Mouse (Mus musculus) heart, embryonic 16.5 days (tissue): ENCODE measurements at regions not wholly inside any gene's neighbourhood (a gene's known extent, or its start where the extent isn't known, plus 50 kb on each side); places are given as distances from the start of the nearest gene placed in this dataset.

ENCODE experiments used
- ATAC-seq: fragments of 200-750 bp; cut with Nextera tagmentation; replicated peaks from 2 replicates; pipeline ENCODE4 v1.8.0; 2017; ENCODE audit warnings: moderate number of reproducible peaks; ENCODE audit not compliant: insufficient read depth, low FRiP score; ENCODE audit errors: extremely low read depth
- H3K27ac ChIP-seq: fragments of 300-500 bp; sonication (generic); 2 replicates; pipeline ENCODE4 v1.5.1; 2014; ENCODE audit warnings: mild to moderate bottlenecking, low read length, control low read depth, moderate library complexity
- H3K27me3 ChIP-seq: fragments of 300-500 bp; sonication (generic); 2 replicates; pipeline ENCODE4 v1.6.1; 2014; ENCODE audit warnings: low read length, mixed read lengths; ENCODE audit not compliant: control insufficient read depth, insufficient read depth
- H3K36me3 ChIP-seq: fragments of 300-500 bp; sonication (generic); 2 replicates; pipeline ENCODE4 v1.6.1; 2014; ENCODE audit not compliant: control insufficient read depth, insufficient read depth
- H3K4me1 ChIP-seq: fragments of 300-500 bp; sonication (generic); 2 replicates; pipeline ENCODE4 v1.6.1; 2014; ENCODE audit warnings: low read length, mixed read lengths; ENCODE audit not compliant: control insufficient read depth, insufficient read depth
- H3K4me2 ChIP-seq: fragments of 300-500 bp; sonication (generic); 2 replicates; pipeline ENCODE4 v1.6.1; 2014; ENCODE audit warnings: low read depth, mild to moderate bottlenecking, control low read depth, low read length
- H3K4me3 ChIP-seq: fragments of 300-500 bp; sonication (generic); 2 replicates; pipeline ENCODE4 v1.5.1; 2014; ENCODE audit warnings: mild to moderate bottlenecking, control low read depth, low read length
- H3K9ac ChIP-seq: fragments of 300-500 bp; sonication (generic); 2 replicates; pipeline ENCODE4 v1.6.1; 2014; ENCODE audit warnings: low read length, control low read depth
- H3K9me3 ChIP-seq: fragments of 300-500 bp; sonication (generic); replicated peaks from 2 replicates; pipeline ENCODE4 v1.6.1; 2016; ENCODE audit warnings: low read length; ENCODE audit not compliant: control insufficient read depth
- WGBS: fragments of 180-500 bp; shearing (Covaris S2); extraction: QIAGEN DNeasy Blood & Tissue Kit; methylation state at CpG from one replicate; pipeline ENCODE4 v1.1.7; 2014; 5-methylcytosine and 5-hydroxymethylcytosine counted together

GRCm38 (mm10) chr6:112057895-112058294, 215.7 kb upstream of the Lmcd1 start:
- Histone ChIP-seq H3K27me3 (no peaks in the 10 kb centered on the region), H3K4me1 (no peaks in the 10 kb centered on the region), H3K4me2 (no peak overlapping the region), H3K9ac (no peak overlapping the region), H3K36me3 (no peaks in the 10 kb centered on the region), H3K4me3 (no peak overlapping the region), H3K9me3 (no peaks in the 10 kb centered on the region), H3K27ac (no peak overlapping the region)
- 43% methylated on average over 1 of the region's 1 CpGs for WGBS
- ATAC-seq, result no peak

DNA sequence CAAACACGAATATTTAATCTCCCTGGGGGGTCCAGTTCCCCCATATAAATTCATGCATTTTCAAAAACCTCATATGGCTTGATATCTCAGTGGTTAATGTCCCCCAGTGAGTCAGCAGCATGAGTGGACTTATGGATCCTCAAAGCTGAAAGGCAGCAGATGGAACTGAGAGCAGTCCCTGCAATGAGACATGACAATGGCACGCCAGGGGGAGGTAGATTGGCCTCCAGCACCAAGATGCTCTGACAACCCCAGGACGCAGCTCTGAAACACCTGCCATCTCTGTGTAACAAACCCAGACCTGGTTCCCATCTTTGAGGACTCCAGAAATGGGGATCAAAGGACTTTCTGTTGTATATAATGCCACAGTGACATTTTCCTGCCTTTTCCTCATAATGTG, 210.6 kb upstream of the Lmcd1 start:
- H3K27me3 ChIP-seq, result no peaks in the 10 kb centered on the region
- H3K27ac ChIP-seq, result no peak overlapping the region
- 49% methylated on average over 3 of the region's 3 CpGs for WGBS
- ATAC-seq, result no peak
- H3K4me3 ChIP-seq, result no peak overlapping the region
- H3K9me3 ChIP-seq, result no peaks in the 10 kb centered on the region
- no peaks in the 10 kb centered on the region for H3K36me3 ChIP-seq
- H3K9ac ChIP-seq, result no peak overlapping the region
- H3K4me2 ChIP-seq, result no peak overlapping the region
- H3K4me1 ChIP-seq, result no peaks in the 10 kb centered on the region

DNA sequence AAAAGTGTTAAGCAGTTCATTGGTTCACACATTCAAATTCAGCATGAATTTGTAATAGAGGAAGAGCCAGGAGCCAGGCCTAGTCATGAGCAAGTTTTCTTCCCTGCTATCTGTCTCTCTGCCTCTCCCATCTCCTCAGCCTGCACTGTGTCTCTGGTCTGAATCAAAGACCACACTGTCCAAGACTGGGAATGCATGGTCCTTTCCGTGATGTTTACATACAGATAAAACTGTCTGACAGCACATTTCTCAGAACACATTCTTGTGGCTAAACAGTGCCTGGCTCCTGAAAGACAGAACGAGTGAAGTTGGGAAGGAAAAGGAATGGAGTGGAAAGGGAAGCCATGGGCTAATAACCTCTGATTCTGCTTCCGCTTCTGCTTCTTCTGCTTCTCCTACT, 183.0 kb upstream of the Lmcd1 start:
- Histone ChIP-seq H3K36me3 (no peaks in the 10 kb centered on the region), H3K4me3 (no peak overlapping the region), H3K4me2 (no peak overlapping the region), H3K9ac (no peak overlapping the region), H3K4me1 (no peaks in the 10 kb centered on the region), H3K27me3 (no peaks in the 10 kb centered on the region), H3K27ac (no peak overlapping the region), H3K9me3 (no peaks in the 10 kb centered on the region)
- WGBS, result 50% methylated on average over 3 of the region's 3 CpGs
- ATAC-seq, result no peak

- H3K9me3 ChIP-seq, result no peaks in the 10 kb centered on the region
- no peak overlapping the region for H3K9ac ChIP-seq
- no peaks in the 10 kb centered on the region for H3K4me1 ChIP-seq
- H3K27ac ChIP-seq, result no peak overlapping the region
- no peak overlapping the region for H3K4me3 ChIP-seq
- H3K4me2 ChIP-seq, result no peak overlapping the region
- no peak for ATAC-seq
- no peaks in the 10 kb centered on the region for H3K36me3 ChIP-seq
- 55% methylated on average over 3 of the region's 3 CpGs for WGBS
- H3K27me3 ChIP-seq, result no peaks in the 10 kb centered on the region
Observed at GRCm38 (mm10) chr6:112091125-112091763, 182.3 kb upstream of the Lmcd1 start.

GRCm38 (mm10) chr6:112093300-112093699, 180.3 kb upstream of the Lmcd1 start:
- Histone ChIP-seq H3K36me3 (no peaks in the 10 kb centered on the region), H3K27me3 (no peaks in the 10 kb centered on the region), H3K27ac (no peak overlapping the region), H3K9me3 (no peaks in the 10 kb centered on the region), H3K4me1 (no peaks in the 10 kb centered on the region), H3K4me3 (no peak overlapping the region), H3K4me2 (no peak overlapping the region), H3K9ac (no peak overlapping the region)
- 81% methylated on average over 3 of the region's 3 CpGs for WGBS
- ATAC-seq, result no peak

- H3K27ac ChIP-seq, result no peak overlapping the region
- H3K27me3 ChIP-seq, result no peaks in the 10 kb centered on the region
- H3K4me3 ChIP-seq, result no peak overlapping the region
- H3K36me3 ChIP-seq, result no peaks in the 10 kb centered on the region
- no peaks in the 10 kb centered on the region for H3K9me3 ChIP-seq
- WGBS, result 68% methylated on average over 3 of the region's 3 CpGs
- H3K4me2 ChIP-seq, result no peak overlapping the region
- no peaks in the 10 kb centered on the region for H3K4me1 ChIP-seq
- ATAC-seq, result no peak
- H3K9ac ChIP-seq, result no peak overlapping the region
Observed at GRCm38 (mm10) chr6:112097699-112098098, 175.9 kb upstream of the Lmcd1 start.

GRCm38 (mm10) chr6:112108651-112109050, 164.9 kb upstream of the Lmcd1 start:
- H3K27ac ChIP-seq, result no peak overlapping the region
- ATAC-seq, result no peak
- no peak overlapping the region for H3K9ac ChIP-seq
- no peaks in the 10 kb centered on the region for H3K36me3 ChIP-seq
- WGBS, result 75% methylated on average over 13 of the region's 13 CpGs
- no peaks in the 10 kb centered on the region for H3K4me1 ChIP-seq
- no peaks in the 10 kb centered on the region for H3K27me3 ChIP-seq
- H3K4me2 ChIP-seq, result no peak overlapping the region
- H3K9me3 ChIP-seq, result no peaks in the 10 kb centered on the region
- H3K4me3 ChIP-seq, result no peak overlapping the region

GRCm38 (mm10) chr6:112119180-112119579, 154.4 kb upstream of the Lmcd1 start:
- ATAC-seq, result no peak
- Histone ChIP-seq H3K36me3 (no peaks in the 10 kb centered on the region), H3K27ac (no peak overlapping the region), H3K4me2 (no peak overlapping the region), H3K27me3 (no peaks in the 10 kb centered on the region), H3K4me1 (no peaks in the 10 kb centered on the region), H3K9me3 (no peaks in the 10 kb centered on the region), H3K9ac (no peak overlapping the region), H3K4me3 (no peak overlapping the region)
- 38% methylated on average over 2 of the region's 2 CpGs for WGBS

- Histone ChIP-seq H3K9me3 (no peaks in the 10 kb centered on the region), H3K27ac (no peak overlapping the region), H3K4me1 (no peaks in the 10 kb centered on the region), H3K27me3 (no peaks in the 10 kb centered on the region), H3K4me2 (no peak overlapping the region), H3K4me3 (no peak overlapping the region), H3K36me3 (no peaks in the 10 kb centered on the region), H3K9ac (no peak overlapping the region)
- WGBS, result 20% methylated on average over 3 of the region's 3 CpGs
- ATAC-seq, result no peak
Observed at GRCm38 (mm10) chr6:112133522-112133921, 140.0 kb upstream of the Lmcd1 start.
